ENCODE assay signal across 10 mouse cellular contexts in genomic region chr11:94563821-94564220, GRCm38 (mm10). TPM values are rescaled to one million over a fixed set of nuclear protein-coding genes. Genes with fewer than 3 reads are reported as not detected.
A peak's percentile ranks its signal among the peaks of the same experiment; 100 is the strongest.
DNase-seq lines count a peak whose midpoint lies in the region; ATAC-seq lines count a peak whose summit lies in the region.
"Had no signal": no experiment of that assay in that cellular context is flagged by ENCODE, and none has a peak within 500 bp of the region (broad histone marks: within the 10 kb centered on the region; RNA-seq: fewer than 3 reads in every experiment).

No protein-coding gene starts in this region.

- H3K9ac ChIP-seq in neural tube, embryonic 12.5 days, result 0 out of 2 replicates have a peak overlapping the region, but pooled peaks have one; percentile 26
- H3K9ac ChIP-seq in liver, embryonic 12.5 days, result no peak overlapping the region

- WGBS in neural tube, embryonic 12.5 days, result 55% methylated on average over 5 of the region's 5 CpGs
- 28% methylated on average over 5 of the region's 5 CpGs for WGBS in liver, embryonic 12.5 days (ENCODE audit: insufficient replicate concordance)

- peaks cover 12% of the 10 kb centered on the region for H3K4me1 ChIP-seq in neural tube, embryonic 12.5 days
- peaks cover 22% of the 10 kb centered on the region for H3K4me1 ChIP-seq in liver, embryonic 12.5 days

- H3K9me3 ChIP-seq in neural tube, embryonic 12.5 days, result no peaks in the 10 kb centered on the region
- H3K9me3 ChIP-seq in liver, embryonic 12.5 days (replicated peaks), result no peaks in the 10 kb centered on the region

- H3K27me3 ChIP-seq in neural tube, embryonic 12.5 days (replicated peaks), result peaks cover 25% of the 10 kb centered on the region
- H3K27me3 ChIP-seq in liver, embryonic 12.5 days (replicated peaks), result peaks cover 43% of the 10 kb centered on the region

- peak; percentile 27 for DNase-seq in gastrocnemius, postnatal 14 days
- no peak for DNase-seq in gastrocnemius, postnatal 4 days (ENCODE audit: low spot score in 2 of 2)
- DNase-seq in neural tube, embryonic 10.5 days (ENCODE audit: extremely low spot score, low spot score), result no peak
- no peak for DNase-seq in adrenal gland, postnatal 4 days (ENCODE audit: low spot score in 2 of 2)
- DNase-seq in kidney, postnatal 10 days, result no peak
- no peak for DNase-seq in urinary bladder, postnatal 25 days (ENCODE audit: low spot score)
- DNase-seq: adrenal gland, adult 8-10 months had no signal

- peak overlapping the region; percentile 53 for H3K4me2 ChIP-seq in neural tube, embryonic 12.5 days (replicated peaks)
- H3K4me2 ChIP-seq in liver, embryonic 12.5 days, result peak overlapping the region; percentile 59

- intact Hi-C loops in gastrocnemius, postnatal 14 days (cut with DNase I; ENCODE audit: low total_unique reads), result no loop called here

- H3K4me3 ChIP-seq in neural tube, embryonic 12.5 days, result no peak overlapping the region
- H3K4me3 ChIP-seq in liver, embryonic 12.5 days, result no peak overlapping the region
- H3K4me3 ChIP-seq: erythroblast, embryonic 14.5 days had no signal

- H3K27ac ChIP-seq in neural tube, embryonic 12.5 days, result no peak overlapping the region
- no peak overlapping the region for H3K27ac ChIP-seq in liver, embryonic 12.5 days

- H3K36me3 ChIP-seq in neural tube, embryonic 12.5 days, result no peaks in the 10 kb centered on the region
- no peaks in the 10 kb centered on the region for H3K36me3 ChIP-seq in liver, embryonic 12.5 days

- no peak for ATAC-seq in neural tube, embryonic 12.5 days (ENCODE audit: low FRiP score, low read depth)
- no peak for ATAC-seq in liver, embryonic 12.5 days

RNA-seq across cellular contexts. Expression of gene Chad, which starts 1.0 kb away (rescaled TPM):
- 10 to 100 TPM; 17.4 to 21.2 TPM for total RNA-seq in gastrocnemius, postnatal 14 days (2021)
- 1 to 10 TPM; 1.5 to 2.8 TPM for total RNA-seq in gastrocnemius, postnatal 4 days (2021)
- 1.3 and 1.5 TPM in 2 replicates for polyA plus RNA-seq in neural tube, embryonic 12.5 days (2016; fragmentation: Nextera tagmentation; extraction: Ambion mirVana)
- 0.10 TPM in 1 of 2 replicates, not detected in the other for polyA plus RNA-seq in liver, embryonic 12.5 days (2016; fragmentation: Nextera tagmentation; extraction: Ambion mirVana)
- under 1 TPM; 0.45 to 0.90 TPM for total RNA-seq in adrenal gland, postnatal 4 days (2021)
- polyA plus RNA-seq: erythroblast, embryonic 14.5 days had no signal

RNA-seq across cellular contexts. Expression of gene Rsad1, which starts 14.8 kb away (rescaled TPM):
- total RNA-seq in gastrocnemius, postnatal 14 days (2021), result 1 to 10 TPM; 2.2 to 2.6 TPM
- 1 to 10 TPM; 4.7 to 6.0 TPM for total RNA-seq in gastrocnemius, postnatal 4 days (2021)
- polyA plus RNA-seq in neural tube, embryonic 12.5 days (2016; fragmentation: Nextera tagmentation; extraction: Ambion mirVana), result 3.8 and 4.1 TPM in 2 replicates
- 2.0 and 3.2 TPM in 2 replicates for polyA plus RNA-seq in liver, embryonic 12.5 days (2016; fragmentation: Nextera tagmentation; extraction: Ambion mirVana)
- 10 to 100 TPM; 14.5 to 15.3 TPM for total RNA-seq in adrenal gland, postnatal 4 days (2021)
- polyA plus RNA-seq: erythroblast, embryonic 14.5 days had no signal

RNA-seq across cellular contexts. Expression of gene Acsf2, which starts 37.9 kb away (rescaled TPM):
- total RNA-seq in gastrocnemius, postnatal 14 days (2021), result 1 to 10 TPM; 4.1 to 6.6 TPM
- 10 to 100 TPM; 10.5 to 11.6 TPM for total RNA-seq in gastrocnemius, postnatal 4 days (2021)
- polyA plus RNA-seq in neural tube, embryonic 12.5 days (2016; fragmentation: Nextera tagmentation; extraction: Ambion mirVana), result 2.6 and 3.7 TPM in 2 replicates
- 1.1 and 1.2 TPM in 2 replicates for polyA plus RNA-seq in liver, embryonic 12.5 days (2016; fragmentation: Nextera tagmentation; extraction: Ambion mirVana)
- 10 to 100 TPM; 59.1 to 67.3 TPM for total RNA-seq in adrenal gland, postnatal 4 days (2021)

RNA-seq across cellular contexts. Expression of gene Mycbpap, which starts 42.3 kb away (rescaled TPM):
- under 1 TPM in 1 of 2 experiments, not detected in 1; 0.13 TPM for total RNA-seq in gastrocnemius, postnatal 14 days (2021)
- total RNA-seq in gastrocnemius, postnatal 4 days (2021), result under 1 TPM; 0.26 to 0.59 TPM
- polyA plus RNA-seq in neural tube, embryonic 12.5 days (2016; fragmentation: Nextera tagmentation; extraction: Ambion mirVana), result 1.8 and 2.5 TPM in 2 replicates
- polyA plus RNA-seq in liver, embryonic 12.5 days (2016; fragmentation: Nextera tagmentation; extraction: Ambion mirVana), result 0.28 and 0.37 TPM in 2 replicates
- 10 to 100 TPM in 1 of 2 experiments, 1 to 10 TPM in 1; 4.9 to 12.7 TPM for total RNA-seq in adrenal gland, postnatal 4 days (2021)
- polyA plus RNA-seq: erythroblast, embryonic 14.5 days had no signal

Comparison
In these comparisons a context has a peak if more than half of its experiments do, and no peak if none do; other contexts are left out.
1. RNA of gene Chad, which starts 1.0 kb away (total RNA-seq): 17.4 to 21.2 TPM in gastrocnemius, postnatal 14 days; 1.5 to 2.8 TPM in gastrocnemius, postnatal 4 days and 0.45 to 0.90 TPM in adrenal gland, postnatal 4 days; every median in the first group is over 4 times any median in the second.
2. RNA of gene Acsf2, which starts 37.9 kb away (total RNA-seq): 59.1 to 67.3 TPM in adrenal gland, postnatal 4 days; 10.5 to 11.6 TPM in gastrocnemius, postnatal 4 days and 4.1 to 6.6 TPM in gastrocnemius, postnatal 14 days; every median in the first group is over 4 times any median in the second.